Mouse (Mus musculus) adrenal gland (tissue): Measurements from ENCODE around the gene Cd2.

Experiments used
- intact Hi-C: fragments of 180-260 bp; cut with DNase I; formaldehyde crosslinking; loops from one replicate; pipeline ENCODE4 v1.15.1; 2025

The Cd2 gene

DNA sequence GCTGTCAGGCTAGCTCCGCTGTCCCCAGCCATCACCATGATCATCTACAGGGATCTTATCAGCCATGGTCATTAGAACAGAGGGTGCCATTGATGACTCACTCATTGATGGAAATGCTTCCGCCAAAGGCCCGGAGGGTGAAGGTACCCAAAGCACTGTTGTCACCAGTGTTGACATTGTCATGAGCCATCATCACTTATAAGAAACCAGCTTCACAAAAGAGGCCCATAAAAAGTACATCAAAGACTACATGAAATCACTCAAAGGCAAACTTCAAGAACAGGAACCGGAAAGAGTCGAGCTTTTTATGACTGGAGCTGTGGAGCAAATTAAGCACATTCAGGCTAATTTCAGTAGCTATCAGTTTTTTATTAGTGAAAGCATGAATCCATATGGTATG is 54.3 kb downstream of the Cd2 start:
- intact Hi-C loops: no loop called here

DNA sequence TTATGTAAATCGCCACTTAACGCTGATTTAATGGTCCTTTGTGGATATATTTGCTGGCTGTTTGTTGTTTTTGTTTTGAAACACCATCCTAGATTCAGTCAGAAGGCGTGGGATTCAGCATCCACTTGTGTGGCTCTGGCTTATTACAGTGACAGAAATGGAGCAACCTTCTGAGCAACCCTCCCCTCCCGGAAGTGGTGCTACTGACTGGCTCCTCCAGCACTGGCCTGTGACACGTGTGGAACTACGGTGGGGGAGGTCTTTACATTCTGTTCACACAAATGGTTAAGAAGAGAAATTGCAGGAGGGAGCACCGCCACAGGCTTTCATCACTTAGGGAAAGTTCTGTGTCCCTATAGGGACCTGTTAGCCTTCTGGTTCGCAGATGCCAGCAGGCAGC is 55.2 kb downstream of the Cd2 start:
- intact Hi-C loops: no loop called here

DNA sequence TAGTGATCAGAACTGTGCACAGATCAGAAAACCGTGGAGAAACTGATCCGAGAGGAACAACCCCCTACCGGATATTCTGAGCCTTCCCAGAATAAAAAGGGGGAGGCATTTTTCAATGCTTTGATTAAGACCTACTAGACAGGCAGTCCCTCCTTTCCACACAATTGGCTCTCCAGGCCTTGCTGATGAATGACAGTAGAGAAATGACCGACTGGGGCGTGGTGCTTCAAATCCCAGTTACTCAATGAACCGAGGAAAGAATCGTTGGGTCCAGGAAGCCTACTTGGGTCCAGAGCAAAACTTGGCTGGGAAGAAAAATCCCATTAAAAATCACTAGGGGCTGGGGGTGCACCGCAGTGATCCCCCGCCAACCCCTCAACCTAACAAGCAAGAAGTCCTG is 57.5 kb downstream of the Cd2 start:
- intact Hi-C loops: no loop called here

DNA sequence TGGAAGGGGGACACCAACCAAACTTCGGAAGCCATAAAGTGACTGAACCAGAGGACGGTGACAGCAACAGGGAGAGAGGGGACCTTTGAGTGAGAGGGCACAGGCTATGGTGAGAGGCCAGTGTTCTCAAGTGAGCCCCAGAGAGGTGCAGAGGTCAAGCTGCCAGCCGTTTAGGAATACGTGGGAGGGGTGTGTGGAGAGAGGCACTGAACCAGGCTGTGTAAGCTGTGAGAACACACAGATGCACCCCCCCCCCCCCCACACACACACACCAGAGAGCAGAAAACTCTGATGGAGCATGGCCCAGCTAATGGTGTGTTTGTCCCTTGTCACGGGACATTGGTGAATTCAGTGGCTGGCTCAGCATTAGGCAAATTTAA is 58.2 kb downstream of the Cd2 start:
- intact Hi-C loops: no loop called here

DNA sequence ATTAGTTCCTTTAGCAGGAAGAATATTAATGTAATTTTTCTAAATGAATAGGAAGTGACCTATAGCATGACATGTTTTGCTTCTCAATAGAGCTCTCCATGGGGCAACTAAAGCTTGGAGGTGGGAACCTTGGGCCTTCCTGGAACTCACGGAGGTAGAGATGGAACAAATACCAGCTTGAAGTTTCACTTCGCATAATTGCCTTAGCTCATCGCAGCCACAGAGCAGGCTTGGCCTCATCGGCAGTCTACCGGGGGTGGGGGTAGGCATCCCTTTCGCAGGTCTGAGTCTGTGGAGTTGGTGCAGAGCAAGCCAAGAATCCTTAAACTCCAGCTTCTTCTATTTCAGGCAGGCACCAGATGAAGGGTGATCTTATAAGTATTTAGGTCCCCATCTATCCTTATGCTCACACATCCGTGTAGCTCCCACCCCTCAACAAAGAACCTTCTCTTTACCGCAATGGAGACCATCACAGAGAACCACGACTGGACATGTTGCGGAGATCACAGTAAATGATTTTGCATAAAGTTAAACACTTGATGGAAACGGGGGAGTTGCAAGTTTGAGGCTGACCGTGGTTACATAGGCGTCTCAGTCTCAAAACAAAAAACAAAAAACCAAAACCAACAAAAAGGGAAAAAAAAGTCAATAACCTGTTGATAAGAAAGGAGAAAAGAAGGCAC is 58.7 kb downstream of the Cd2 start:
- intact Hi-C loops: no loop called here

DNA sequence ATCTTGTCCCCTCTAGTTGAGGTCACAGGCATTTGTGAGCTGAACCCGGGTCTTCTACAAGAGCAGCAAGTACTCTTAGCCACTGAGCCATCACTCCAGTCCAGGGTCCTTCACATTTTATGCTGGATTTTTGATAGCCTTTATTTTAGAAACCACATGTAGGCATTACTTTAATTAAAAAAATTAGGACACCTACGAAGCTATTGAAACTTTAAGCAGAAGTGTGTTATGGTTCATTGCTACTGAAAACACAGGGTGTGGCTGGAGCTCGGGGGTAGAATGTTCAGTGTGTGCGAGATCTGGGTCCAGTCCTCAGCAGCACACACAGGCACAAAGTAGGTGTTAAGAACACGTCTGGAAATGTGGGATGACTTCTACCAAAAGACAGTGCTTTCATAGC is 59.7 kb downstream of the Cd2 start:
- intact Hi-C loops: no loop called here
